Mouse (Mus musculus) thymus, postnatal 36 days (tissue): Measurements from ENCODE around the gene Doxl2.

Experiments used
- DNase-seq, 2 experiments: peaks; one replicate each; pipeline ENCODE4 v3.0.0; 2022; ENCODE audit warnings: mixed read lengths in 2 of 2

Gene Doxl2

GRCm38 (mm10) chr6:49011191-49011590, 36.4 kb downstream of the Doxl2 start:
- DNase-seq = no peak

GRCm38 (mm10) chr6:49013023-49013422, 38.3 kb downstream of the Doxl2 start:
- no peak for DNase-seq

GRCm38 (mm10) chr6:49013458-49013857, 38.7 kb downstream of the Doxl2 start:
- DNase-seq = no peak

- DNase-seq = peak in 1 of 2 experiments; percentile 27
Observed at GRCm38 (mm10) chr6:49017150-49017549, 42.4 kb downstream of the Doxl2 start.

- no peak for DNase-seq
Observed at GRCm38 (mm10) chr6:49019341-49019740, 44.6 kb downstream of the Doxl2 start.

GRCm38 (mm10) chr6:49021141-49022012, 46.6 kb downstream of the Doxl2 start:
- DNase-seq = peak in 1 of 2 experiments; percentile 16

- DNase-seq = no peak
Observed at GRCm38 (mm10) chr6:49022384-49022783, 47.6 kb downstream of the Doxl2 start.

GRCm38 (mm10) chr6:49023315-49023714, 48.6 kb downstream of the Doxl2 start:
- DNase-seq = no peak

- no peak for DNase-seq
Observed at GRCm38 (mm10) chr6:49025290-49025689, 50.5 kb downstream of the Doxl2 start.

GRCm38 (mm10) chr6:49026496-49026895, 51.7 kb downstream of the Doxl2 start:
- no peak for DNase-seq

- no peak for DNase-seq
Observed at GRCm38 (mm10) chr6:49028019-49028418, 53.3 kb downstream of the Doxl2 start.
